Mouse (Mus musculus) embryonic facial prominence, embryonic 10.5 days (tissue): Measurements from ENCODE around the gene Vapb. TPM values are rescaled to one million over a fixed set of nuclear protein-coding genes. Genes with fewer than 3 reads are reported as not detected.
"Not testable (repeated sequence)": the region's sequence is repeated elsewhere in the genome, so short reads cannot be mapped to it uniquely, and the experiment has no call there.

Source experiments
- DNase-seq: peaks from one replicate; pipeline ENCODE4 v3.0.0-alpha.2; 2017; ENCODE audit warnings: low spot score
- H3K27ac ChIP-seq: fragments of 300-500 bp; sonication (generic); replicated peaks from 2 replicates; pipeline ENCODE4 v1.5.1; 2016; ENCODE audit warnings: mild to moderate bottlenecking
- H3K27me3 ChIP-seq: fragments of 300-500 bp; sonication (generic); replicated peaks from 2 replicates; pipeline ENCODE4 v1.6.1; 2016; ENCODE audit warnings: low read depth, mild to moderate bottlenecking; ENCODE audit not compliant: poor library complexity, severe bottlenecking
- H3K36me3 ChIP-seq: fragments of 300-500 bp; sonication (generic); replicated peaks from 2 replicates; pipeline ENCODE4 v1.6.1; 2016; ENCODE audit warnings: mild to moderate bottlenecking, moderate library complexity
- H3K4me1 ChIP-seq: fragments of 300-500 bp; sonication (generic); 2 replicates; pipeline ENCODE4 v1.6.1; 2016
- H3K4me3 ChIP-seq: fragments of 300-500 bp; sonication (generic); 2 replicates; pipeline ENCODE4 v1.5.1; 2016; ENCODE audit warnings: mild to moderate bottlenecking, moderate library complexity
- H3K9me3 ChIP-seq: fragments of 300-500 bp; sonication (generic); 2 replicates; pipeline ENCODE4 v1.6.1; 2016; ENCODE audit warnings: mild to moderate bottlenecking
- WGBS: fragments of 180-500 bp; shearing (Covaris S2); methylation state at CpG from one replicate; pipeline ENCODE4 v1.1.7; 2016; 5-methylcytosine and 5-hydroxymethylcytosine counted together
- polyA plus RNA-seq: library from polyadenylated mRNA; unstranded; fragments of >200 nt; fragmentation: Nextera tagmentation; extraction: Ambion mirVana; gene quantifications from 2 replicates; pipeline ENCODE4 v1.2.1, GENCODE M21; 2016

Vapb gene
- polyA plus RNA-seq, 1 experiment from 2014 or later: 8.1 TPM

GRCm38 (mm10) chr2:173714620-173715218 is 22.6 kb upstream of the Vapb start:
- peaks cover 29% of the 10 kb centered on the region for H3K4me1 ChIP-seq
- H3K9me3 ChIP-seq: no peaks in the 10 kb centered on the region
- no peaks in the 10 kb centered on the region for H3K27me3 ChIP-seq
- DNase-seq: no peak
- peak overlapping the region; percentile 12; the same call in 1 of the 2 replicates for H3K27ac ChIP-seq
- H3K36me3 ChIP-seq: no peaks in the 10 kb centered on the region
- no peak overlapping the region for H3K4me3 ChIP-seq
- 62% methylated on average over 8 of the region's 8 CpGs for WGBS

DNA sequence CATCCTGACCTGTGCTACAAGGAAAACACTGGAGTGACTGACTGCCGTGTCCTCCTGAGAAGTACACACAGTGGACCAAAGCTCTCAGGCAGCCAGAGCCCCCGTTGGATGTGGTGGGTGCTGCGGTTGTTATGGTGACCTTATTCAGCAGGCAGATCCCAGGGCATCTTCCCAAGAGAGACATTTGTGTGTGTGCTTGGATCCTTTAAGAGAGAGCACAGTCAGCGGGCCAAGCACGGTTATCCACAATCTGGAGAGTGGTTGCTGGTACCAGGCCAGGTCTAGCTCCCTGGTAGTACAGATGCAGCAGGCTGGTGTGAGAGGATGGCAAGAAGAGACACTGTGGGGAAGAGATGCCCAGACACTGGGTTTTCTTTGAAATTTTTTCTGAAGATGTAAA is 20.3 kb upstream of the Vapb start:
- no peaks in the 10 kb centered on the region for H3K36me3 ChIP-seq
- no peak overlapping the region for H3K4me3 ChIP-seq
- peaks cover 21% of the 10 kb centered on the region for H3K4me1 ChIP-seq
- H3K9me3 ChIP-seq: no peaks in the 10 kb centered on the region
- WGBS: 93% methylated on average over 5 of the region's 5 CpGs
- H3K27ac ChIP-seq: no peak overlapping the region
- no peak for DNase-seq
- no peaks in the 10 kb centered on the region for H3K27me3 ChIP-seq

GRCm38 (mm10) chr2:173719115-173719514 is 18.2 kb upstream of the Vapb start, which contains the start of gene 1700010B08Rik:
Gene 1700010B08Rik, plus strand, starts transcription at chr2:173719415.
- peaks cover 15% of the 10 kb centered on the region for H3K4me1 ChIP-seq
- not testable (repeated sequence) for H3K36me3 ChIP-seq, H3K9me3 ChIP-seq, H3K27me3 ChIP-seq, H3K27ac ChIP-seq, DNase-seq, H3K4me3 ChIP-seq
- 89% methylated on average over 7 of the region's 7 CpGs for WGBS

GRCm38 (mm10) chr2:173722251-173722857 is 15.0 kb upstream of the Vapb start:
- DNase-seq: no peak
- Histone ChIP-seq H3K27me3 (no peaks in the 10 kb centered on the region), H3K4me1 (peaks cover 17% of the 10 kb centered on the region), H3K9me3 (no peaks in the 10 kb centered on the region), H3K4me3 (no peak overlapping the region), H3K27ac (no peak overlapping the region), H3K36me3 (no peaks in the 10 kb centered on the region)
- WGBS: 84% methylated on average over 11 of the region's 11 CpGs

DNA sequence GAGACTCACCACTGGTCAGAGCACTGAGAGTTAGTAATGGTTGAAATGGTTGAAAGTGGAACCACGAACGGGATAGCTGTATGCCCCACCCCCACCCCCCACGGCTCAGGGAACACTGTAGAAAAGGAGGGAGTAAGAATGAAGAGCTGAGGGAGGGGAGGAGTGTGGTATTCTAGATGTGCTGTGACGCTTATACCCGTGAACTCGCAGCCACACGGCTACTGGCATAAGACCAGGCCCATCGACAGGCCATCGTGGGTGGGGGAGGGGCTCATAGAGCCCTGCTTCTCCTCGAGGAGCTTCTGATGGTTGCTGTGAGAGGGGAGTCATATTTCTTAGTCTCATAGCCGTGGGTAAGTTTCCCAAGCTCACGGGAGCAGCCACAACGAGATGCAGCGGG is 12.9 kb upstream of the Vapb start:
- H3K36me3 ChIP-seq: no peaks in the 10 kb centered on the region
- no peaks in the 10 kb centered on the region for H3K27me3 ChIP-seq
- peak; percentile 47 for DNase-seq
- H3K9me3 ChIP-seq: no peaks in the 10 kb centered on the region
- peaks cover 17% of the 10 kb centered on the region for H3K4me1 ChIP-seq
- WGBS: 48% methylated on average over 14 of the region's 14 CpGs
- peak overlapping the region; percentile 26; the same call in 1 of the 2 replicates for H3K27ac ChIP-seq
- no peak overlapping the region for H3K4me3 ChIP-seq

DNA sequence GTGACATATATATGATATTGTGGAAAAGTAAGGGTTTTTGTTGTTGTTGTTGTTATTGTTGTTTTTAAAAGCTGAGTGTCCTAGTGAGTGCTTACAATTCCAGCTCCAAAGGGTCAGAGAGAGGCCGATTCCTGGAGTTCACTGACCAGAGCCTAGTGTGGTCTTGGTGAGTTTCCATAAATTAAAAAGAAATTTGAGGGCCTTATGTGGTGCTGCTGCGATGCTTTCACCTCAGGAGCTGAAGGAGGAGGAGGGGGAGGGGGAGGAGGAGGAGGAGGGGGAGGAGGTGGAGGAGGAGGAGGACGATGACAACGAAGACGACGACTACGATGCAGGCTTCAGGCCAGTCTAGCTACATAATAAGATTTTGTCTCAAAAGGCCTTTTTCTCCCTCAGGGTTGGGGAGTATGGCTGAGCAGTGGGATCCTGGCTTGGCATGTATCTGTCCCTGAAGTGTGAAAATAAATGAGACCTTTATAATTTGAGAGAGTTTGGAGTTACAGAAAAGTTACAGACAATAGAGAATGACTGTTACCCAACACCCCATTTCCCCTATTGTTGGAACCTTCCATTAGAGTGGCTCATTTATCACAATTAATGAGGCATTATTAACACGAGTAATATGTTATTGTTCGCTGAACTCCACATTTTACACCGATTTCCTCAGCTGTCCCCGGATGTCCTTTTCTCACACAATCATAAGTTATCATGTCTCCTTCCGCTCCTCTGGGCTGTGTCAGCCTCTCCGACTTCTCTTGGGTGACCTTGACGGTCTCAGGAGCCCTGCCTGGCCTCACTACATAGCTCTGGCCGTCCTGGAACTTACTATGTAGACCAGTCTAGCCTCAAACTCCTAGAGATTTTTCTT is 12.1 kb upstream of the Vapb start:
- Histone ChIP-seq H3K27ac (no peak overlapping the region), H3K9me3 (no peaks in the 10 kb centered on the region), H3K36me3 (no peaks in the 10 kb centered on the region), H3K4me1 (peaks cover 22% of the 10 kb centered on the region), H3K27me3 (no peaks in the 10 kb centered on the region), H3K4me3 (no peak overlapping the region)
- DNase-seq: no peak
- WGBS: 71% methylated on average over 15 of the region's 15 CpGs

DNA sequence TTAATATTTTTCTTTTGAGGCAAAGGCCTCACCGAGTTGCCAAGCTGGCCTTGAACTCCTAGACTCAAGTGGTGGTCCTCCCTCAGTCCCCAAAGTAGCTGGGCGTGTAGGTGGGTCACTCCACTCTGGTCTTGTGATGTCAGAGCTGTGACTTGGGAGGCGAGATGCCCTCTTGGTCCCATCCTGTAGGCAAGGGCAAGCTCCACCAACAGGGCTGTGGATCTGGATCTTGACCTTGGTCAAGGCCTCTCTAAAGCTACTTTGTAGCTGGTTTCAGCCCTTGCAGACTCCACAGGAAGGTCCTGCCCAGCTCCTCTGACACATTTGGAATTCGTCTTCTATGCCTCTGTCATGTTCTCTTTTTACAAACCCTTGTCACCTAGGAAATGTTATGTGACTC is 11.5 kb upstream of the Vapb start:
- H3K27ac ChIP-seq: no peak overlapping the region
- peaks cover 28% of the 10 kb centered on the region for H3K4me1 ChIP-seq
- H3K27me3 ChIP-seq: no peaks in the 10 kb centered on the region
- whole genome bisulfite sequencing: 87% methylated on average over 4 of the region's 4 CpGs
- H3K36me3 ChIP-seq: no peaks in the 10 kb centered on the region
- DNase-seq: no peak
- no peaks in the 10 kb centered on the region for H3K9me3 ChIP-seq
- H3K4me3 ChIP-seq: no peak overlapping the region

DNA sequence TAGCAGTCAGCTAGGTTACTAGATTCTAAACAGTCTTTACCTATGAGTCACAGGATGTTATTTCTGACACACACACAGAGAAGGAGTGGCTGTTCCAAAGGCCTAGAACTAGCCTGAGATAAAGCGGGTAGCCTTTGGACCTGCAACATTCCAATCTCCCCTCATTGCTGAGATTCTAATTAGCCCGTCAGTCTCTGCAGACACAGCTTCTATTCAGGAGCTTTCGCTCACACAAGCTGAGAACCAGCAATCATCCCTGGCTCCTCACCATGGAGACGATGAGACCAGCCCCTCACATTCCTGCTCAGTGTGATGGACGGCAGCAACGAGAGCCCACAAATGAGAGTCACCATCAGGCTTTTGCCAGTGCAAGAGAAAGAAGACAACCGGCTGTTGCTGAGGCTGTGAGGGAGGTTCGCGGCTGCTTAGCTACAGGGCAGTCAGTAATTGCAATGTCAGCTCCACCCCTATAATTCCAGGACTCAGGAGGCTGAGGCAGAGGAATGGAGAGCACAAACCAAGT is 6.8 kb upstream of the Vapb start:
- peak overlapping the region; percentile 67 for H3K27ac ChIP-seq
- peak; percentile 66 for DNase-seq

GRCm38 (mm10) chr2:173734426-173734825 is 2.9 kb upstream of the Vapb start:
- Histone ChIP-seq H3K27ac (no peak overlapping the region), H3K27me3 (no peaks in the 10 kb centered on the region), H3K9me3 (no peaks in the 10 kb centered on the region), H3K4me3 (no peak overlapping the region), H3K36me3 (peaks cover 10% of the 10 kb centered on the region), H3K4me1 (peaks cover 44% of the 10 kb centered on the region)
- WGBS: 52% methylated on average over 2 of the region's 2 CpGs
- DNase-seq: no peak

More for the DNA sequence above, 6.8 kb upstream of the Vapb start:
- 6% methylated on average over 9 of the region's 9 CpGs for WGBS
- peaks cover 26% of the 10 kb centered on the region for H3K4me1 ChIP-seq
- H3K4me3 ChIP-seq: peak overlapping the region; percentile 31; the same call in 1 of the 2 replicates
- no peaks in the 10 kb centered on the region for H3K36me3 ChIP-seq
- no peaks in the 10 kb centered on the region for H3K9me3 ChIP-seq
- no peaks in the 10 kb centered on the region for H3K27me3 ChIP-seq

GRCm38 (mm10) chr2:173738232-173738631 is 921 bp downstream of the Vapb start:
- Histone ChIP-seq H3K27me3 (no peaks in the 10 kb centered on the region), H3K36me3 (peaks cover 21% of the 10 kb centered on the region), H3K4me3 (peak overlapping the region; percentile 85), H3K27ac (peak overlapping the region; percentile 93; the same call in 1 of the 2 replicates), H3K9me3 (no peaks in the 10 kb centered on the region), H3K4me1 (peaks cover 24% of the 10 kb centered on the region)
- 89% methylated on average over 9 of the region's 9 CpGs for WGBS
- DNase-seq: no peak

- no peak overlapping the region for H3K27ac ChIP-seq
- H3K9me3 ChIP-seq: no peaks in the 10 kb centered on the region
- no peak for DNase-seq
- H3K4me1 ChIP-seq: peaks cover 23% of the 10 kb centered on the region
- no peaks in the 10 kb centered on the region for H3K27me3 ChIP-seq
- peaks cover 21% of the 10 kb centered on the region for H3K36me3 ChIP-seq
- H3K4me3 ChIP-seq: peak overlapping the region; percentile 85; the same call in 1 of the 2 replicates
- 93% methylated on average over 7 of the region's 7 CpGs for WGBS
Observed at GRCm38 (mm10) chr2:173739107-173739506, 1.8 kb downstream of the Vapb start.

DNA sequence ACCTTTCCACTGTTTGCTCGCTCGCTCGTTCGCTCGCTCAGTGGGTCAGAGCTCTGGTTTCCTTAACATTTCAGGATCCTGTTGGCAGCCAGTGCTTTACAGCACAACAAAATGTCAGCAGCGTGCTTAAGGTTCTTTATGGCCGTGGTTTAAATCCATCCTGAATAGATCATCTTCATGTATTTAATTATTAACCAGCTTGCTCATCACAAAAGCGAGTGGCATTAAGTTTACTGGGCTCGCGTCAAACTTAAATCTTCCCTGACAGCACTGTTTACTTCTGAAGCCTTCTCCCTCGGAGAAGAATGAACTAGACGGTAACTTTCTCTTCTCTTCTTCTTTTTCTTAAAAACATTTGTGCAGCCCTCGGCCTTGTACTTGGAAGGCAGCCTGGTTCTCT is 4.8 kb downstream of the Vapb start:
- WGBS: 92% methylated on average over 13 of the region's 13 CpGs
- H3K36me3 ChIP-seq: peaks cover 36% of the 10 kb centered on the region

More for the DNA sequence above, 4.8 kb downstream of the Vapb start:
- H3K9me3 ChIP-seq: 0 out of 2 replicates have a peak, but pooled peaks cover 2% of the 10 kb centered on the region
- H3K27me3 ChIP-seq: no peaks in the 10 kb centered on the region
- no peak overlapping the region for H3K4me3 ChIP-seq
- H3K27ac ChIP-seq: no peak overlapping the region
- H3K4me1 ChIP-seq: peaks cover 18% of the 10 kb centered on the region
- no peak for DNase-seq
